Mouse (Mus musculus): ENCODE data around the gene Olfr311. TPM values are rescaled to one million over a fixed set of nuclear protein-coding genes. Genes with fewer than 3 reads are reported as not detected.
A peak's percentile ranks its signal among the peaks of the same experiment; 100 is the strongest.

The Olfr311 gene
- polyA plus RNA-seq, 1 experiment, result not detected

DNA sequence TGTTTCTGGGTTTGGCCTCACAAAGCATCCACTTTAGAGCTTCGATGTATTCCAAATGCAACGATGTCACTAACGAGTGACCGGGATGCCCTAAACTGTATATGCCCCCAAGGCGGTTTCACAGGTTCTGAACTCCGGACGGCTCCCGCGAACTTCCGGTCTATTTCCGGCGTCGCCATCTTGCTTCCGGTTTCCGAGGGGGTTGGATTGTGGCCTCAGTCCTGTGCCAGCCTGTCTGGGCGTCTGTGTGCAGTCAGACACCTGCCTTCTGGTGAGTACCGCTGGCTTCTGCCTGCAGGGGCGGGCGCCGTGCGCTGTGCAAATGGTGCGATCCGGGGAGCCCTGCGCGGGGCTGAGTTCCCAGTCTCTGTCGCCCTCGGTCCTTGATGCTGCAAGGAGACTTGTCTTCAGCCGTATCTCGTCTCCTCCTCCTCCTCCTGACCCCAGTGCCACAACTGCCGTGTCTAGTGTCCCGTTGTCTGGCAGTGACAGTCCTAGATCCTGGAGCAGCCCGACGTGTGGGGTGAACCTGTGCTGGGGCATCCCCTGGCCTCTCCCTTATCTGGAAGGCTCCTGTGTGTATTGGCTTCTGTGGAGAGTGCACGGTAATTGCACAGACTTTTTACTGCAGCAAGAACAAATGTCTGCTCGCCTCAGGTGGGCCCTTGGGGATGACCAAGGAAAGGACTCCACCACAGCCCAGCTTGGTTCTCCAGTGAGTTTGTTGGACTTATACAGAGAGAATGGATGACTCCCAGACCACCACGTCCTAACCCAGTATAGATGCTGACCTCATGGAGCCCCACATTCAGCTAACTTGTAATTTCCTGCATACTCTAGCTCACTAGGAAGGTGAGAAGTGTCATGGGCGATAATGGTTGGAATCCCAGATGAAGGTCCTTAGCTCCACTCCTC, 28.2 kb downstream of the Olfr311 start, which contains the start of gene 2810021J22Rik:
TSS of gene 2810021J22Rik (plus strand) at position 178 of the 915 bp plus-strand sequence.
- TF ChIP-seq POLR2A (IDR thresholded peaks at IDR 0.05; ENCODE audit: borderline replicate concordance, low read depth, low read length) (no peak), CTCF (IDR thresholded peaks at IDR 0.05; ENCODE audit: low read depth, low read length) (no peak)
- H3K4me1 ChIP-seq (ENCODE audit: control insufficient read depth, insufficient read depth, low read length), result peaks cover 7% of the 10 kb centered on the region
- H3K27ac ChIP-seq (ENCODE audit: insufficient read depth, low read depth, low read length), result peak within 1 kb of the TSS; percentile 3; the same call in 1 of the 2 replicates
- peak within 1 kb of the TSS; percentile 89 for H3K4me3 ChIP-seq (ENCODE audit: insufficient read depth, low read length)

DNA sequence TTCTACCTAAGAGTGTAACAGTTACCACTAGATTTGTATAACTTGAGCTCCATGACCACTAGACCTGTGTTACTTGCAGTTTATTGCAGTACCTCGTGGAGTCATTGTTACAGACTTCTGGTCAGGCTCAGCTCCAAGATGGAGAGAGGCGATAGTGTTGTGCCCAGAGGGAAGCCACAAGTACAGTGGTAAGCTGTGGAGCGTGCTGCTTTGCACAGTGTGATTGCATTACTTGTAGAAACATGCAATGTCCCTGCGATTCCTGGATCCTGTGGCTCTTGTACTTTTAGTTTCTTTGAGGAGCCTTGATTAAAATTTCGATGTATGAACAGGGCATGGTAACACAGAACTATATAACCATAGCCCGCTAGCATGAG, 28.9 kb downstream of the Olfr311 start:
- TF ChIP-seq CTCF (IDR thresholded peaks at IDR 0.05; ENCODE audit: low read depth, low read length) (no peak), POLR2A (IDR thresholded peaks at IDR 0.05; ENCODE audit: borderline replicate concordance, low read depth, low read length) (no peak)
- no peak overlapping the region for H3K27ac ChIP-seq (ENCODE audit: insufficient read depth, low read depth, low read length)
- peak overlapping the region; percentile 89 for H3K4me3 ChIP-seq (ENCODE audit: insufficient read depth, low read length)
- peaks cover 7% of the 10 kb centered on the region for H3K4me1 ChIP-seq (ENCODE audit: control insufficient read depth, insufficient read depth, low read length)

DNA sequence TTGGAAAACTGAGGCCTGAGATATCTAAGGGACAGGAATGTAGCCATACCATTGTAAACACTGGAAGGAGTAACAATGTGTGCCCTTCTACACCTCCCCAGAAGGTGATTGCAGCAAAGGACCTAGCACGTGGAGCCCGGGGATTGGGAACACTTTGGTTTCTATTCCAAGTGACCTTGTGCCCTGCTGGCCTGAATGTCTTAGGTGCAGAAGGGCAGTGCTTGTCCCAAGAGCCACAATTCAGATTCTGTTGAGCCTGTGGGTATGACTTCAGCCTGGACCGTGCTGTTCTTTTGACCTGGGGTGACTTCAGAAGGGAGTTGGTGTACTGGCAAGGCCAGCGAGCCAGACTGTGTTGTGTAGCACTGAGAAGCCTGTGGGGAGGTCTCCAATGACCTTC, 31.9 kb downstream of the Olfr311 start:
- Histone ChIP-seq H3K27ac (ENCODE audit: insufficient read depth, low read depth, low read length) (no peak overlapping the region), H3K4me3 (ENCODE audit: insufficient read depth, low read length) (no peak overlapping the region), H3K4me1 (ENCODE audit: control insufficient read depth, insufficient read depth, low read length) (peaks cover 7% of the 10 kb centered on the region)
- TF ChIP-seq POLR2A (IDR thresholded peaks at IDR 0.05; ENCODE audit: borderline replicate concordance, low read depth, low read length), result no peak
- TF ChIP-seq CTCF (IDR thresholded peaks at IDR 0.05; ENCODE audit: low read depth, low read length), result no peak

DNA sequence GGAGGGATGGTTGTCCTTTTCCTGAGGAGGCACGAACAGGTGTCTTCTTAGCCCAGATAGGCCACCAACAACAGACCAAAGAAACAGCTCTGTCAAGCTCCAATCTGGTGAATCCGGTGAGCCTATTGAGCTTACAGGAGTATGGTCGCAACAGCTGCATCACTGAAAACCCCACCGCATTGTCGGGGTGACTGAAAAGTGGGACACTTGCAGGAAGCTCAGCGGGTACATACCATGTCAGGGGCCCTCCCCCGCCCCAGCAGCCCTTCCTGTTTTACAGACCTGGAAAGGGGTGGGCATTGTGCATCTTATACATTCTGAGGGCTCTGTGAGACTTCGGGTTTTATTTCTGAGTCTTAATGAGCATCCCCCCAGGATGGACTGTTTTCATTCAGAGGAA, 44.7 kb downstream of the Olfr311 start:
- H3K27ac ChIP-seq (ENCODE audit: insufficient read depth, low read depth, low read length), result no peak overlapping the region
- no peaks in the 10 kb centered on the region for H3K4me1 ChIP-seq (ENCODE audit: control insufficient read depth, insufficient read depth, low read length)
- TF ChIP-seq CTCF (IDR thresholded peaks at IDR 0.05; ENCODE audit: low read depth, low read length), result no peak
- no peak for TF ChIP-seq POLR2A (IDR thresholded peaks at IDR 0.05; ENCODE audit: borderline replicate concordance, low read depth, low read length)
- no peak overlapping the region for H3K4me3 ChIP-seq (ENCODE audit: insufficient read depth, low read length)

DNA sequence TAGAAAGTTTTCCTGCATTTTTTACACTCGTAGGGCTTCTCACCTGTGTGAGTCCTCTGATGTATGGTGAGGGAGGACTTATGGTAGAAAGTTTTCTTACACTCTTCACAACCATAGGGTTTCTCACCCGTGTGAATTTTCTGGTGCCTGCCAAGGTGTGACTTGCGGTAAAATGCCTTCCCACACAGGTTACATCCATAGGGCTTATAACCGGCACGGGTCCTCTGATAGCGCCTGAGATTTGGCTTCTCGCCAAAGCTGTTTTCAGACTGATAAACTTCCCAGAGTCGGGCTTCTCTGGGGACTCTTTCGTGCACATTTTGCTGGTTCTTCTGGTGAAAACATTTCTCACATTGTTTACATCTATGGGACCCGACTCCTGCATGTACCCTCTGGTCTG, 51.5 kb downstream of the Olfr311 start:
- TF ChIP-seq CTCF (IDR thresholded peaks at IDR 0.05; ENCODE audit: low read depth, low read length), result no peak
- H3K4me3 ChIP-seq (ENCODE audit: insufficient read depth, low read length), result no peak overlapping the region

More for the DNA sequence above, 51.5 kb downstream of the Olfr311 start:
- no peaks in the 10 kb centered on the region for H3K4me1 ChIP-seq (ENCODE audit: control insufficient read depth, insufficient read depth, low read length)
- no peak overlapping the region for H3K27ac ChIP-seq (ENCODE audit: insufficient read depth, low read depth, low read length)

Other genes starting within 250 kb of the Olfr311 start
- not detected in 2 replicates for gene Olfr324, start 244.1 kb upstream of the Olfr311 start, polyA plus RNA-seq (2012; ENCODE audit: insufficient read depth, insufficient read length, missing spikeins)
- not detected in 2 replicates for gene 2210407C18Rik, start 223.2 kb upstream of the Olfr311 start, polyA plus RNA-seq (2012; ENCODE audit: insufficient read depth, insufficient read length, missing spikeins)
- gene Olfr323, start 208.8 kb upstream of the Olfr311 start, polyA plus RNA-seq (2012; ENCODE audit: insufficient read depth, insufficient read length, missing spikeins), result not detected in 2 replicates
- gene Trim58, start 198.8 kb upstream of the Olfr311 start, polyA plus RNA-seq (2012; ENCODE audit: insufficient read depth, insufficient read length, missing spikeins), result not detected in 2 replicates
- not detected in 2 replicates for gene Olfr322, start 180.5 kb upstream of the Olfr311 start, polyA plus RNA-seq (2012; ENCODE audit: insufficient read depth, insufficient read length, missing spikeins)
- gene Olfr320, start 158.2 kb upstream of the Olfr311 start, polyA plus RNA-seq (2012; ENCODE audit: insufficient read depth, insufficient read length, missing spikeins), result not detected in 2 replicates
- not detected in 2 replicates for gene Olfr319, start 140.1 kb upstream of the Olfr311 start, polyA plus RNA-seq (2012; ENCODE audit: insufficient read depth, insufficient read length, missing spikeins)
- gene Olfr318, start 115.2 kb upstream of the Olfr311 start, polyA plus RNA-seq (2012; ENCODE audit: insufficient read depth, insufficient read length, missing spikeins), result not detected in 2 replicates
- not detected in 2 replicates for gene Olfr317, start 100.0 kb upstream of the Olfr311 start, polyA plus RNA-seq (2012; ENCODE audit: insufficient read depth, insufficient read length, missing spikeins)
- gene Olfr316, start 86.5 kb upstream of the Olfr311 start, polyA plus RNA-seq (2012; ENCODE audit: insufficient read depth, insufficient read length, missing spikeins), result not detected in 2 replicates
- gene Olfr315, start 66.1 kb upstream of the Olfr311 start, polyA plus RNA-seq (2012; ENCODE audit: insufficient read depth, insufficient read length, missing spikeins), result not detected in 2 replicates
- gene Olfr314, start 56.3 kb upstream of the Olfr311 start, polyA plus RNA-seq (2012; ENCODE audit: insufficient read depth, insufficient read length, missing spikeins), result not detected in 2 replicates
- gene Fam183b, start 37.3 kb upstream of the Olfr311 start, polyA plus RNA-seq (2012; ENCODE audit: insufficient read depth, insufficient read length, missing spikeins), result not detected in 2 replicates
- not detected in 2 replicates for gene Olfr313, start 24.3 kb upstream of the Olfr311 start, polyA plus RNA-seq (2012; ENCODE audit: insufficient read depth, insufficient read length, missing spikeins)
- gene Olfr312, start 10.0 kb upstream of the Olfr311 start, polyA plus RNA-seq (2012; ENCODE audit: insufficient read depth, insufficient read length, missing spikeins), result not detected in 2 replicates
- 3.8 and 5.3 TPM in 2 replicates for gene Gm12258, start 7.9 kb downstream of the Olfr311 start, polyA plus RNA-seq (2012; ENCODE audit: insufficient read depth, insufficient read length, missing spikeins)
- gene 2810021J22Rik, start 28.0 kb downstream of the Olfr311 start, polyA plus RNA-seq (2012; ENCODE audit: insufficient read depth, insufficient read length, missing spikeins), result 3.6 and 4.5 TPM in 2 replicates
- 3.3 and 4.0 TPM in 2 replicates for gene Zfp39, start 65.0 kb downstream of the Olfr311 start, polyA plus RNA-seq (2012; ENCODE audit: insufficient read depth, insufficient read length, missing spikeins)
- not detected in 2 replicates for gene Btnl10, start 78.7 kb downstream of the Olfr311 start, polyA plus RNA-seq (2012; ENCODE audit: insufficient read depth, insufficient read length, missing spikeins)
- gene Rnf187, start 99.7 kb downstream of the Olfr311 start, polyA plus RNA-seq (2012; ENCODE audit: insufficient read depth, insufficient read length, missing spikeins), result 99.5 and 112 TPM in 2 replicates
- 1.4 TPM in 1 of 2 replicates, not detected in the other for gene Hist3h2ba, start 109.7 kb downstream of the Olfr311 start, polyA plus RNA-seq (2012; ENCODE audit: insufficient read depth, insufficient read length, missing spikeins)
- gene Hist3h2a, start 115.4 kb downstream of the Olfr311 start, polyA plus RNA-seq (2012; ENCODE audit: insufficient read depth, insufficient read length, missing spikeins), result 32.0 and 37.9 TPM in 2 replicates
- 0.28 TPM in 1 of 2 replicates, not detected in the other for gene Trim17, start 115.4 kb downstream of the Olfr311 start, polyA plus RNA-seq (2012; ENCODE audit: insufficient read depth, insufficient read length, missing spikeins)
- gene Trim11, start 138.8 kb downstream of the Olfr311 start, polyA plus RNA-seq (2012; ENCODE audit: insufficient read depth, insufficient read length, missing spikeins), result 21.2 and 22.6 TPM in 2 replicates

Data from bone marrow macrophage, adult 2 months (primary cell).